Mouse (Mus musculus): ENCODE data around the gene Adig. TPM values are rescaled to one million over a fixed set of nuclear protein-coding genes. Genes with fewer than 3 reads are reported as not detected.

Adig gene
- polyA plus RNA-seq, 1 experiment from 2014 or later: 1.1 TPM

DNA sequence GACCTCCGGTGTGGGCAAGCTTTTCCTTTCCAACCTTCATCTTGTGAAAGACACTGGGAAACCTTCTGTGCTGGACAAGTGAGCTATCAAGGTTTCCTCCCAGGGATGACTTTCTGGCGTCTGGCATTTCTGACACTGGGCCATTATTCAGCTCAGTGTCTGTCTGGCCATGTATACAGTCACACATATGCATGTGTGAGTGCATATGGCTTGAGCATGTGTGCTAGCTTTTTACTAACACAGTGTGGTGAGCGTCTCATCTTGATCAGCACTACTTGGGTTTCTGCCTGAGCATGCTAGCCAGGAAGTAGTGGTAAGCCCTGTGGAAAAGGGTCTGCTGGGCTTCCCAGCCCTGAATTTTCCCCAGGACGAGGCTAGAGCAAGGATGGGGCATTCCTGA, 38.9 kb downstream of the Adig start:
- Histone ChIP-seq H3K27me3 (no peaks in the 10 kb centered on the region), H3K4me3 (replicated peaks) (no peak overlapping the region), H3K27ac (replicated peaks) (no peak overlapping the region), H3K36me3 (no peaks in the 10 kb centered on the region), H3K9ac (no peak overlapping the region), H3K9me3 (replicated peaks) (no peaks in the 10 kb centered on the region), H3K4me1 (no peaks in the 10 kb centered on the region), H3K4me2 (replicated peaks) (no peak overlapping the region)
- ATAC-seq (ENCODE audit: insufficient number of reproducible peaks, low FRiP score, low TSS enrichment, low read depth): no peak
- 44% methylated on average over 4 of the region's 4 CpGs for WGBS

- Histone ChIP-seq H3K27me3 (peaks cover 6% of the 10 kb centered on the region; the same call in 1 of the 2 replicates), H3K4me3 (replicated peaks) (no peak overlapping the region), H3K4me2 (replicated peaks) (no peak overlapping the region), H3K4me1 (0 out of 2 replicates have a peak, but pooled peaks cover 2% of the 10 kb centered on the region), H3K9me3 (replicated peaks) (no peaks in the 10 kb centered on the region), H3K36me3 (no peaks in the 10 kb centered on the region), H3K9ac (no peak overlapping the region), H3K27ac (replicated peaks) (no peak overlapping the region)
- WGBS: 63% methylated on average over 2 of the region's 2 CpGs
- ATAC-seq (ENCODE audit: insufficient number of reproducible peaks, low FRiP score, low TSS enrichment, low read depth): no peak
Observed at GRCm38 (mm10) chr2:158545266-158545665, 42.9 kb downstream of the Adig start.

- Histone ChIP-seq H3K9me3 (replicated peaks) (no peaks in the 10 kb centered on the region), H3K4me3 (replicated peaks) (no peak overlapping the region)
Observed at GRCm38 (mm10) chr2:158546751-158547150, 44.3 kb downstream of the Adig start.

DNA sequence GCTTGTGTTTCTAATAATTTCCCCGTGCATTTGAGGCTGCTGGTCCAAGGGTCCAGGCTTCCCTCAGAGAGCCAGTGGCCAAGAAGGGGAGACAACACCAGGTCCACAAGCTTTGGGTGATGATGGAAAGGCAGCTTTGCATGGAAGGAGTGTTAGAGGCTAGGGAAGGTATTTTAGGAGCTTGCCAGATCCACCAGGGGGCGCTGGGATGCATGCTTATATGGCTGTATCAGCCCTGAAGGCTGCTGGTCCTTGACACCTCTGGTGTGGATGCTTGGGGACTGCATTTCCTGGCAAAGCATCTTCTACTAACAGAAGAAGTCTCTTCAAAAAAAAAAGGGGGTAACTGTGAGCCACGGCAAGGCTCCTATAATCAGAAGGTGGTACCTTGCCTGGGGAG, 47.7 kb downstream of the Adig start:
- Histone ChIP-seq H3K9me3 (replicated peaks) (no peaks in the 10 kb centered on the region), H3K4me2 (replicated peaks) (no peak overlapping the region), H3K4me1 (0 out of 2 replicates have a peak, but pooled peaks cover 2% of the 10 kb centered on the region), H3K9ac (no peak overlapping the region), H3K36me3 (no peaks in the 10 kb centered on the region), H3K27ac (replicated peaks) (no peak overlapping the region), H3K4me3 (replicated peaks) (no peak overlapping the region), H3K27me3 (peaks cover 46% of the 10 kb centered on the region)
- WGBS: 9% methylated on average over 3 of the region's 3 CpGs
- no peak for ATAC-seq (ENCODE audit: insufficient number of reproducible peaks, low FRiP score, low TSS enrichment, low read depth)

More at GRCm38 (mm10) chr2:158546751-158547150, 44.3 kb downstream of the Adig start:
- ATAC-seq (ENCODE audit: insufficient number of reproducible peaks, low FRiP score, low TSS enrichment, low read depth): no peak
- 4% methylated on average over 17 of the region's 17 CpGs for WGBS
- Histone ChIP-seq H3K27me3 (peaks cover 20% of the 10 kb centered on the region), H3K9ac (no peak overlapping the region), H3K4me1 (0 out of 2 replicates have a peak, but pooled peaks cover 2% of the 10 kb centered on the region), H3K36me3 (no peaks in the 10 kb centered on the region), H3K27ac (replicated peaks) (no peak overlapping the region), H3K4me2 (replicated peaks) (peak overlapping the region; percentile 28)

DNA sequence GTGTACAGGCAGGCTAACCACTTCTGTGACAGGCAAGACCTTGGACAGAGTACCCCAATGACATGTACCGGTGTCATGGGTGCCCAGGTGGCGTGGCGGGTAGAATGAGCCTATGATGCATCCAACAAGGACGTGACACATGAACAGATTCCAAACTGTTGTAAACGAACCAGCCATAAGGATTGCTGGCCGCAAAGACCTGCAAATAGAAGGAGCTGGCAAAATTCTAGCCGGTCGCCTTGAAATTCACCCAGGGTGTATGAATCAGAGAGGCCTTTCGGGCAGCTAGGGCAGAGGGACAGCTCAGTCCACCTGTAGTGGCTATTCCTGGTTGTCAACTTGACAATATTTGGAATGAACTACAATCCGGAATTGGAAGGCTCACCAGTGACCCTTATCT, 52.0 kb downstream of the Adig start:
- H3K27ac ChIP-seq (replicated peaks): no peak overlapping the region
- WGBS: 13% methylated on average over 10 of the region's 10 CpGs

GRCm38 (mm10) chr2:158555252-158555651, 52.8 kb downstream of the Adig start:
- H3K9me3 ChIP-seq (replicated peaks): no peaks in the 10 kb centered on the region
- ATAC-seq (ENCODE audit: insufficient number of reproducible peaks, low FRiP score, low TSS enrichment, low read depth): no peak
- peaks cover 7% of the 10 kb centered on the region for H3K4me1 ChIP-seq
- H3K27ac ChIP-seq (replicated peaks): no peak overlapping the region
- no peaks in the 10 kb centered on the region for H3K36me3 ChIP-seq
- WGBS: 3% methylated on average over 7 of the region's 7 CpGs
- no peak overlapping the region for H3K4me2 ChIP-seq (replicated peaks)
- H3K27me3 ChIP-seq: peaks cover 55% of the 10 kb centered on the region
- no peak overlapping the region for H3K4me3 ChIP-seq (replicated peaks)
- no peak overlapping the region for H3K9ac ChIP-seq

More for the DNA sequence above, 52.0 kb downstream of the Adig start:
- Histone ChIP-seq H3K9ac (no peak overlapping the region), H3K4me1 (peaks cover 7% of the 10 kb centered on the region), H3K9me3 (replicated peaks) (no peaks in the 10 kb centered on the region), H3K36me3 (no peaks in the 10 kb centered on the region), H3K4me3 (replicated peaks) (no peak overlapping the region), H3K27me3 (peaks cover 61% of the 10 kb centered on the region), H3K4me2 (replicated peaks) (no peak overlapping the region)
- ATAC-seq (ENCODE audit: insufficient number of reproducible peaks, low FRiP score, low TSS enrichment, low read depth): no peak

DNA sequence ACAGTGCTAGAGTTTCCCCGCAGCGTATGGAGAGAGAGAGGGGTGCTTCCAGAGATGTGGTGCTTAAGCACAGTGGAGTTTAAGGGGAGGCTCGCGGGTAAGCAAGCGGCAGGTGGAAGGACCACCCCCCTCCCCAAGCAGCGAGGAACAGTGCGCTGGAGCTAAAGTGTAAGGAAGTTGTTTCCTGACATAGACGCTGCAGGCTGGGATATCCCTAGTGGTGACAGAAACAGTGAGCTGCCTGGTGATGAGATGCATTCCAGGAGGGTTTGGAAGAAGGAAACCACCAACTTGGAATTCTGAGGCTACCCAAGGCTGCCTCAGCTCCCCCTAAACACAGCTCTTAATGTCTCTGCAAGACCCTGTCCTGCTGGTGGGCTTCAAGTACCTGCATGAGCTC, 53.4 kb downstream of the Adig start:
- 0% methylated on average over 8 of the region's 8 CpGs for WGBS
- Histone ChIP-seq H3K9ac (no peak overlapping the region), H3K4me1 (peaks cover 7% of the 10 kb centered on the region), H3K36me3 (no peaks in the 10 kb centered on the region), H3K9me3 (replicated peaks) (no peaks in the 10 kb centered on the region), H3K4me3 (replicated peaks) (peak overlapping the region; percentile 24), H3K27ac (replicated peaks) (no peak overlapping the region), H3K4me2 (replicated peaks) (peak overlapping the region; percentile 45), H3K27me3 (peaks cover 51% of the 10 kb centered on the region)
- ATAC-seq (ENCODE audit: insufficient number of reproducible peaks, low FRiP score, low TSS enrichment, low read depth): no peak

- no peaks in the 10 kb centered on the region for H3K9me3 ChIP-seq (replicated peaks)
- H3K27ac ChIP-seq (replicated peaks): no peak overlapping the region
- no peak overlapping the region for H3K9ac ChIP-seq
- H3K27me3 ChIP-seq: peaks cover 46% of the 10 kb centered on the region
- H3K36me3 ChIP-seq: no peaks in the 10 kb centered on the region
- peak overlapping the region; percentile 45 for H3K4me2 ChIP-seq (replicated peaks)
- H3K4me3 ChIP-seq (replicated peaks): peak overlapping the region; percentile 24
- H3K4me1 ChIP-seq: peaks cover 7% of the 10 kb centered on the region
- no peak for ATAC-seq (ENCODE audit: insufficient number of reproducible peaks, low FRiP score, low TSS enrichment, low read depth)
- under 1% methylated on average over 20 of the region's 20 CpGs for WGBS
Observed at GRCm38 (mm10) chr2:158556225-158556624, 53.8 kb downstream of the Adig start.

DNA sequence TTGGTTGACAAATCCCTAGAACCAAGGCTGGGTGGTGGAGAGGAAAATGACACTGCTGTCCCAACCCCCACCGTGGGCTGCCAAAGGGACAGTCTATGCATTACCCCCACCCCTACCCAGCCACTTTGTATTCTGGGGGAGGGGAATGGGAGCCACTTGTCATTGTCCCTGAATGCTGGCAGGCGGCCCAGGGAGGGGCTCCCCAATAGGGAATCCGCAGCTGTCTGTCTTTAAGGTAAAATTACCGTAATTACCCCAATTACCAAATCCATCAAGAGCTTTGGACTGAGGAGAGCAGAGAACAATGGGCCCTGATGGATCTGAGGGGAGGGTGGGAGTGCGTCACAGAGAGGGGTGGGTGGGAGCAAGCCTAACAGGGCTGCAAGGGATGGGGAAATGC, 54.3 kb downstream of the Adig start:
- 4% methylated on average over 5 of the region's 5 CpGs for WGBS
- Histone ChIP-seq H3K4me3 (replicated peaks) (no peak overlapping the region), H3K4me2 (replicated peaks) (no peak overlapping the region), H3K36me3 (no peaks in the 10 kb centered on the region), H3K4me1 (peaks cover 7% of the 10 kb centered on the region), H3K9ac (no peak overlapping the region), H3K9me3 (replicated peaks) (no peaks in the 10 kb centered on the region), H3K27ac (replicated peaks) (no peak overlapping the region), H3K27me3 (peaks cover 41% of the 10 kb centered on the region)
- ATAC-seq (ENCODE audit: insufficient number of reproducible peaks, low FRiP score, low TSS enrichment, low read depth): no peak

Other genes starting within 250 kb of the Adig start
- not detected in 2 replicates for gene Bpi, start 244.5 kb upstream of the Adig start, polyA plus RNA-seq (2015; fragmentation: Nextera tagmentation; extraction: Ambion mirVana)
- gene Lbp, start 196.1 kb upstream of the Adig start, polyA plus RNA-seq (2015; fragmentation: Nextera tagmentation; extraction: Ambion mirVana): 6.5 and 7.4 TPM in 2 replicates
- 3.9 and 9.2 TPM in 2 replicates for gene Snhg11, start 127.0 kb upstream of the Adig start, polyA plus RNA-seq (2015; fragmentation: Nextera tagmentation; extraction: Ambion mirVana)
- gene Ralgapb, start 92.8 kb upstream of the Adig start, polyA plus RNA-seq (2015; fragmentation: Nextera tagmentation; extraction: Ambion mirVana): 17.5 and 18.1 TPM in 2 replicates
- gene Arhgap40, start 10.2 kb downstream of the Adig start, polyA plus RNA-seq (2015; fragmentation: Nextera tagmentation; extraction: Ambion mirVana): 4.9 and 5.9 TPM in 2 replicates
- 0.05 and 0.08 TPM in 2 replicates for gene Slc32a1, start 108.2 kb downstream of the Adig start, polyA plus RNA-seq (2015; fragmentation: Nextera tagmentation; extraction: Ambion mirVana)
- 12.0 and 13.1 TPM in 2 replicates for gene Actr5, start 122.3 kb downstream of the Adig start, polyA plus RNA-seq (2015; fragmentation: Nextera tagmentation; extraction: Ambion mirVana)
- 5.3 and 5.7 TPM in 2 replicates for gene Ppp1r16b, start 162.8 kb downstream of the Adig start, polyA plus RNA-seq (2015; fragmentation: Nextera tagmentation; extraction: Ambion mirVana)